Mouse (Mus musculus) hindbrain, embryonic 14.5 days (tissue): Measurements from ENCODE around the gene Mark4. TPM values are rescaled to one million over a fixed set of nuclear protein-coding genes. Genes with fewer than 3 reads are reported as not detected.

ENCODE experiments used
- microRNA counts: library from miRNA; unstranded; fragments of <30 nt; microRNA quantifications from one replicate; lab custom pipeline; 2016
- microRNA-seq: library from miRNA; unstranded; fragments of <30 nt; microRNA quantifications from one replicate; pipeline ENCODE4, GENCODE M21; 2016
- polyA plus RNA-seq: library from polyadenylated mRNA; unstranded; fragments of >200 nt; fragmentation: Nextera tagmentation; extraction: Ambion mirVana; gene quantifications from 2 replicates; pipeline ENCODE4 v1.2.1, GENCODE M21; 2014

The Mark4 gene
- polyA plus RNA-seq, 1 experiment from 2014 or later = 19.2 TPM

MicroRNAs within 50 kb of the gene (microRNA counts, 519-probe panel; counts per million panel counts)
- not detected for microRNA mmu-miR-343 (lab: Ali Mortazavi, UCI)

Small RNAs within 50 kb of the gene (microRNA-seq; reads per million reads assigned to microRNA genes)
- not detected for gene Mir343

Other genes starting within 250 kb of the Mark4 start
- gene Gpr4, start 246.3 kb downstream of the Mark4 start, polyA plus RNA-seq = 3.1 and 3.2 TPM in 2 replicates
- gene Opa3, start 230.5 kb downstream of the Mark4 start, polyA plus RNA-seq = 34.1 and 36.6 TPM in 2 replicates
- gene Vasp, start 187.0 kb downstream of the Mark4 start, polyA plus RNA-seq = 32.7 and 35.3 TPM in 2 replicates
- gene Ppm1n, start 178.8 kb downstream of the Mark4 start, polyA plus RNA-seq = 0.74 and 1.0 TPM in 2 replicates
- gene Rtn2, start 176.2 kb downstream of the Mark4 start, polyA plus RNA-seq = 106 and 112 TPM in 2 replicates
- 0.12 TPM in 1 of 2 replicates, not detected in the other for gene Fosb, start 148.8 kb downstream of the Mark4 start, polyA plus RNA-seq
- 82.6 and 86.1 TPM in 2 replicates for gene Ercc1, start 114.0 kb downstream of the Mark4 start, polyA plus RNA-seq
- 17.0 TPM in 2 replicates for gene Cd3eap, start 99.3 kb downstream of the Mark4 start, polyA plus RNA-seq
- gene Ppp1r13l, start 99.1 kb downstream of the Mark4 start, polyA plus RNA-seq = 2.4 and 2.6 TPM in 2 replicates
- gene Ercc2, start 76.8 kb downstream of the Mark4 start, polyA plus RNA-seq = 15.6 and 16.5 TPM in 2 replicates
- 0.78 and 1.1 TPM in 2 replicates for gene Klc3, start 54.7 kb downstream of the Mark4 start, polyA plus RNA-seq
- not detected in 2 replicates for gene Ckm, start 54.0 kb downstream of the Mark4 start, polyA plus RNA-seq
- gene Exoc3l2, start 4.5 kb upstream of the Mark4 start, polyA plus RNA-seq = 0.79 and 0.87 TPM in 2 replicates
- 2.6 and 3.6 TPM in 2 replicates for gene Bloc1s3, start 49.5 kb upstream of the Mark4 start, polyA plus RNA-seq
- 34.2 and 38.8 TPM in 2 replicates for gene Trappc6a, start 49.6 kb upstream of the Mark4 start, polyA plus RNA-seq
- gene Nkpd1, start 59.0 kb upstream of the Mark4 start, polyA plus RNA-seq = 0.98 and 1.1 TPM in 2 replicates
- 12.7 and 12.9 TPM in 2 replicates for gene Ppp1r37, start 104.3 kb upstream of the Mark4 start, polyA plus RNA-seq
- 0.13 and 0.16 TPM in 2 replicates for gene Zfp296, start 118.5 kb upstream of the Mark4 start, polyA plus RNA-seq
- gene Gemin7, start 118.8 kb upstream of the Mark4 start, polyA plus RNA-seq = 141 and 157 TPM in 2 replicates
- 41.6 and 47.6 TPM in 2 replicates for gene Clasrp, start 145.7 kb upstream of the Mark4 start, polyA plus RNA-seq
- gene Relb, start 170.6 kb upstream of the Mark4 start, polyA plus RNA-seq = 5.4 and 7.9 TPM in 2 replicates
- 150 and 170 TPM in 2 replicates for gene Clptm1, start 206.2 kb upstream of the Mark4 start, polyA plus RNA-seq
- gene Apoc2, start 219.1 kb upstream of the Mark4 start, polyA plus RNA-seq = not detected in 2 replicates
- not detected in 2 replicates for gene Gm44805, start 222.6 kb upstream of the Mark4 start, polyA plus RNA-seq
- not detected in 2 replicates for gene Apoc4, start 222.7 kb upstream of the Mark4 start, polyA plus RNA-seq
- gene Apoc1, start 233.8 kb upstream of the Mark4 start, polyA plus RNA-seq = 2.3 and 2.5 TPM in 2 replicates
- 543 and 561 TPM in 2 replicates for gene Apoe, start 240.4 kb upstream of the Mark4 start, polyA plus RNA-seq